In the genomic region with DNA sequence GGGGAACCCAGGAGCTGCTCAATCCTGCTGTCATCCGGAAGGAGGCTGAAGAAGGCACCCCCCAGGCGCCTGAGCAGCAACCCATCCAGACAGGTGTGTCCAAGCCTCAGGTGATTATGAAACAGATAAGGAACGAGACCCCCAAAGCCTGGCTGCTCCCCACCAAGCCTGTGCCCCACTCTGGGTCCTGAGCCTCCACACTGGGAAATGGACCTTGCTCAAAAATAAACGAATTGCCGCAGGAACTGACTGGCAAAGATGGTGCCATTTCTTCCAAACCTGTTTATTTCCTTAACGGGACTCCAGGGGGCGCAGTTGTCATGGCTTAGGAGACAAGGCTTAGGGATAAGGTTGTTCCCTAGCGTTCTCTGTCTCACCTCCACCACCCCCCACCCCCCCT, we compare ENCODE assay signal across 8 mouse cellular contexts. TPM values are rescaled to one million over a fixed set of nuclear protein-coding genes. Genes with fewer than 3 reads are reported as not detected.
DNase-seq lines count a peak whose midpoint lies in the region; ATAC-seq lines count a peak whose summit lies in the region.

No protein-coding gene starts in this region.

- peaks cover 39% of the 10 kb centered on the region for H3K4me1 ChIP-seq in hindbrain, embryonic 13.5 days (replicated peaks)
- peaks cover 38% of the 10 kb centered on the region for H3K4me1 ChIP-seq in limb, embryonic 13.5 days
- peaks cover 34% of the 10 kb centered on the region for H3K4me1 ChIP-seq in midbrain, embryonic 13.5 days (replicated peaks)
- H3K4me1 ChIP-seq in stomach, embryonic 16.5 days (ENCODE audit: control insufficient read depth, insufficient read depth, low read length): peaks cover 25% of the 10 kb centered on the region

- peak overlapping the region; percentile 46; the same call in 1 of the 2 replicates for H3K9ac ChIP-seq in hindbrain, embryonic 13.5 days
- peak overlapping the region; percentile 63 for H3K9ac ChIP-seq in limb, embryonic 13.5 days
- no peak overlapping the region for H3K9ac ChIP-seq in midbrain, embryonic 13.5 days (replicated peaks)
- peak overlapping the region; percentile 70 for H3K9ac ChIP-seq in stomach, embryonic 16.5 days (ENCODE audit: low read length)

- no peak for ATAC-seq in hindbrain, embryonic 13.5 days (ENCODE audit: low FRiP score)
- ATAC-seq in limb, embryonic 13.5 days (ENCODE audit: low FRiP score, low read depth): no peak
- ATAC-seq in midbrain, embryonic 13.5 days: no peak
- ATAC-seq in stomach, embryonic 16.5 days (ENCODE audit: insufficient read depth, low FRiP score): no peak

- peak overlapping the region; percentile 31 for H3K4me3 ChIP-seq in hindbrain, embryonic 13.5 days
- peak overlapping the region; percentile 43 for H3K4me3 ChIP-seq in limb, embryonic 13.5 days
- H3K4me3 ChIP-seq in midbrain, embryonic 13.5 days (replicated peaks): peak overlapping the region; percentile 28
- peak overlapping the region; percentile 44 for H3K4me3 ChIP-seq in stomach, embryonic 16.5 days (replicated peaks; ENCODE audit: low read length)

- H3K27me3 ChIP-seq in hindbrain, embryonic 13.5 days: peaks cover 38% of the 10 kb centered on the region
- H3K27me3 ChIP-seq in limb, embryonic 13.5 days: peaks cover 33% of the 10 kb centered on the region
- peaks cover 43% of the 10 kb centered on the region for H3K27me3 ChIP-seq in midbrain, embryonic 13.5 days
- H3K27me3 ChIP-seq in stomach, embryonic 16.5 days (ENCODE audit: control insufficient read depth, insufficient read depth, low read length): peaks cover 21% of the 10 kb centered on the region

- DNase-seq in left cerebral cortex, adult 18-20 months (ENCODE audit: low spot score in 2 of 2): peak; percentile 63 to 72
- DNase-seq in left cerebral cortex, adult 11 months (ENCODE audit: low spot score): no peak
- peak; percentile 91 for DNase-seq in brain, adult 2 months (ENCODE audit: low read depth, low spot score)
- peak; percentile 27 for DNase-seq in fibroblast of lung, adult 2 months (ENCODE audit: low read depth)

- H3K4me2 ChIP-seq in hindbrain, embryonic 13.5 days: peak overlapping the region; percentile 52
- peak overlapping the region; percentile 81 for H3K4me2 ChIP-seq in limb, embryonic 13.5 days (replicated peaks)
- H3K4me2 ChIP-seq in midbrain, embryonic 13.5 days (replicated peaks): peak overlapping the region; percentile 44
- H3K4me2 ChIP-seq in stomach, embryonic 16.5 days (ENCODE audit: low read depth, low read length): peak overlapping the region; percentile 77

- no peaks in the 10 kb centered on the region for H3K36me3 ChIP-seq in hindbrain, embryonic 13.5 days
- no peaks in the 10 kb centered on the region for H3K36me3 ChIP-seq in limb, embryonic 13.5 days
- H3K36me3 ChIP-seq in midbrain, embryonic 13.5 days: no peaks in the 10 kb centered on the region
- H3K36me3 ChIP-seq in stomach, embryonic 16.5 days (ENCODE audit: control insufficient read depth, insufficient read depth, low read length): no peaks in the 10 kb centered on the region

- no peaks in the 10 kb centered on the region for H3K9me3 ChIP-seq in hindbrain, embryonic 13.5 days
- H3K9me3 ChIP-seq in limb, embryonic 13.5 days: no peaks in the 10 kb centered on the region
- no peaks in the 10 kb centered on the region for H3K9me3 ChIP-seq in midbrain, embryonic 13.5 days
- no peaks in the 10 kb centered on the region for H3K9me3 ChIP-seq in stomach, embryonic 16.5 days (replicated peaks; ENCODE audit: control insufficient read depth, low read length)

- WGBS in hindbrain, embryonic 13.5 days: 1% methylated on average over 8 of the region's 8 CpGs
- WGBS in limb, embryonic 13.5 days: 2% methylated on average over 8 of the region's 8 CpGs
- under 1% methylated on average over 8 of the region's 8 CpGs for WGBS in midbrain, embryonic 13.5 days
- whole genome bisulfite sequencing in stomach, embryonic 16.5 days: 1% methylated on average over 8 of the region's 8 CpGs

- no peak overlapping the region for H3K27ac ChIP-seq in hindbrain, embryonic 13.5 days
- no peak overlapping the region for H3K27ac ChIP-seq in limb, embryonic 13.5 days
- H3K27ac ChIP-seq in midbrain, embryonic 13.5 days: no peak overlapping the region
- H3K27ac ChIP-seq in stomach, embryonic 16.5 days (ENCODE audit: low read length): no peak overlapping the region

RNA-seq across cellular contexts. Expression of gene Dctn1, which starts 3.0 kb away (rescaled TPM):
- total RNA-seq in left cerebral cortex, adult 18-20 months (2021): 100 to 1,000 TPM; 369 to 374 TPM
- 142 and 147 TPM in 2 replicates for polyA plus RNA-seq in hindbrain, embryonic 13.5 days (2015; fragmentation: Nextera tagmentation; extraction: Ambion mirVana)
- 88.9 and 90.3 TPM in 2 replicates for polyA plus RNA-seq in limb, embryonic 13.5 days (2015; fragmentation: Nextera tagmentation; extraction: Ambion mirVana)
- polyA plus RNA-seq in midbrain, embryonic 13.5 days (2015; fragmentation: Nextera tagmentation; extraction: Ambion mirVana): 127 and 140 TPM in 2 replicates
- polyA plus RNA-seq in stomach, embryonic 16.5 days (2015; fragmentation: Nextera tagmentation; extraction: Ambion mirVana): 73.7 and 74.1 TPM in 2 replicates

RNA-seq across cellular contexts. Expression of gene 1700003E16Rik, which starts 6.5 kb away (rescaled TPM):
- 10 to 100 TPM; 33.9 to 35.7 TPM for total RNA-seq in left cerebral cortex, adult 18-20 months (2021)
- 4.3 and 6.0 TPM in 2 replicates for polyA plus RNA-seq in hindbrain, embryonic 13.5 days (2015; fragmentation: Nextera tagmentation; extraction: Ambion mirVana)
- 3.7 and 3.8 TPM in 2 replicates for polyA plus RNA-seq in limb, embryonic 13.5 days (2015; fragmentation: Nextera tagmentation; extraction: Ambion mirVana)
- polyA plus RNA-seq in midbrain, embryonic 13.5 days (2015; fragmentation: Nextera tagmentation; extraction: Ambion mirVana): 3.0 and 3.3 TPM in 2 replicates
- 2.1 and 2.2 TPM in 2 replicates for polyA plus RNA-seq in stomach, embryonic 16.5 days (2015; fragmentation: Nextera tagmentation; extraction: Ambion mirVana)

RNA-seq across cellular contexts. Expression of gene Wdr54, which starts 6.5 kb away (rescaled TPM):
- 10 to 100 TPM; 33.0 to 33.3 TPM for total RNA-seq in left cerebral cortex, adult 18-20 months (2021)
- polyA plus RNA-seq in hindbrain, embryonic 13.5 days (2015; fragmentation: Nextera tagmentation; extraction: Ambion mirVana): 15.2 and 15.5 TPM in 2 replicates
- polyA plus RNA-seq in limb, embryonic 13.5 days (2015; fragmentation: Nextera tagmentation; extraction: Ambion mirVana): 6.9 and 7.4 TPM in 2 replicates
- 16.1 and 19.2 TPM in 2 replicates for polyA plus RNA-seq in midbrain, embryonic 13.5 days (2015; fragmentation: Nextera tagmentation; extraction: Ambion mirVana)
- polyA plus RNA-seq in stomach, embryonic 16.5 days (2015; fragmentation: Nextera tagmentation; extraction: Ambion mirVana): 4.1 and 5.0 TPM in 2 replicates

RNA-seq across cellular contexts. Expression of gene Rtkn, which starts 27.4 kb away (rescaled TPM):
- 10 to 100 TPM; 88.3 to 88.8 TPM for total RNA-seq in left cerebral cortex, adult 18-20 months (2021)
- polyA plus RNA-seq in hindbrain, embryonic 13.5 days (2015; fragmentation: Nextera tagmentation; extraction: Ambion mirVana): 15.9 and 16.6 TPM in 2 replicates
- polyA plus RNA-seq in limb, embryonic 13.5 days (2015; fragmentation: Nextera tagmentation; extraction: Ambion mirVana): 64.7 and 74.1 TPM in 2 replicates
- polyA plus RNA-seq in midbrain, embryonic 13.5 days (2015; fragmentation: Nextera tagmentation; extraction: Ambion mirVana): 16.5 and 18.8 TPM in 2 replicates
- polyA plus RNA-seq in stomach, embryonic 16.5 days (2015; fragmentation: Nextera tagmentation; extraction: Ambion mirVana): 39.7 and 42.8 TPM in 2 replicates

RNA-seq across cellular contexts. Expression of gene Ino80b, which starts 37.5 kb away (rescaled TPM):
- 10 to 100 TPM; 23.1 to 26.3 TPM for total RNA-seq in left cerebral cortex, adult 18-20 months (2021)
- 13.4 and 14.1 TPM in 2 replicates for polyA plus RNA-seq in hindbrain, embryonic 13.5 days (2015; fragmentation: Nextera tagmentation; extraction: Ambion mirVana)
- 12.4 and 12.8 TPM in 2 replicates for polyA plus RNA-seq in limb, embryonic 13.5 days (2015; fragmentation: Nextera tagmentation; extraction: Ambion mirVana)
- polyA plus RNA-seq in midbrain, embryonic 13.5 days (2015; fragmentation: Nextera tagmentation; extraction: Ambion mirVana): 12.1 and 14.9 TPM in 2 replicates
- polyA plus RNA-seq in stomach, embryonic 16.5 days (2015; fragmentation: Nextera tagmentation; extraction: Ambion mirVana): 7.9 and 8.4 TPM in 2 replicates
